Mouse (Mus musculus): ENCODE data around the gene Clasrp. TPM values are rescaled to one million over a fixed set of nuclear protein-coding genes. Genes with fewer than 3 reads are reported as not detected.

Gene Clasrp
- polyA plus RNA-seq, 1 experiment from 2014 or later: 41.3 TPM

DNA sequence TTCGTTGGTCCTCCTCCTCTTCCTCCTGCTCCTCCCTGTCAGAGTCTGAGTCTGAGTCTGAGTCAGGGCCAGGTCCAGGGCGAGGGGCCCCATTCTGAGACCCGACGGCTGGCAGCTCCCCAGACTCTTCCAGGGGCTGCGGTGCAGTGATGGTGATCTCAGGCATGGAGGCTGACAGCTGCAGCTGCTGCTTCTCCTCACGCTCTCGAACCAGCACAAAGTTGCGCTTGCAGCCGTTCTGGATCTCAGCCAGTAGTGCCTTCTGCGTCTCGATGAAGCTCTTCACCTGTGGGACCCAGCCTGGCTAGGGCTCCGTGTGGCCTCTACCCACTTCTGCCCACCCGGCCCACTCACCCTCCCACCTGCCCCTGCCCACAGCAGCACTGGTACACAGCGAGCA lies 72.0 kb downstream of the Clasrp start:
- no peak for DNase-seq (ENCODE audit: low spot score)

DNA sequence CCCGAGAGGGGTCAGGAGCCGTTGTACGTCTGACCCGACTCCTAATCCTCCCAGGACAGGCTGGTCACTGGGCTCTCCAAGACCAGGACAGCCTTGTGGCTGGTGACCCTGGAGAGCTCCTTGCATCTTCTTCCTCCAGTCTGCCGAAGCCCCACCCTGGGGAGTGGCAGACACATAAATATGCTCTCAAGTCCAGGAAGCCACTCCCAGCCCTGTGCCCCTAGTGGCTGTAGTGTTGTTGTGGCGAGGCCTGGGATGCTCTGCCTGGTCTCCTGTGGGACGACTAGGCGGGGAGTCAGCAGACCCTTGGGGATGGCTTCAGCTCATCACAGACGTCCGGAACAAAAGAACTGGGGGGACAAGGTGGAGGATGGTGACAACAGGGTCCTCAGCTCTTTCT lies 73.2 kb downstream of the Clasrp start:
- no peak for DNase-seq (ENCODE audit: low spot score)

Other genes starting within 250 kb of the Clasrp start
- gene Cd3eap, start 245.0 kb downstream of the Clasrp start, polyA plus RNA-seq (2015; fragmentation: Nextera tagmentation; extraction: Ambion mirVana): 15.8 and 18.7 TPM in 2 replicates
- 2.2 and 2.4 TPM in 2 replicates for gene Ppp1r13l, start 244.7 kb downstream of the Clasrp start, polyA plus RNA-seq (2015; fragmentation: Nextera tagmentation; extraction: Ambion mirVana)
- gene Ercc2, start 222.5 kb downstream of the Clasrp start, polyA plus RNA-seq (2015; fragmentation: Nextera tagmentation; extraction: Ambion mirVana): 14.3 and 15.1 TPM in 2 replicates
- 35.3 and 38.4 TPM in 2 replicates for gene Klc3, start 200.4 kb downstream of the Clasrp start, polyA plus RNA-seq (2015; fragmentation: Nextera tagmentation; extraction: Ambion mirVana)
- 3.6 and 7.0 TPM in 2 replicates for gene Ckm, start 199.7 kb downstream of the Clasrp start, polyA plus RNA-seq (2015; fragmentation: Nextera tagmentation; extraction: Ambion mirVana)
- gene Mark4, start 145.7 kb downstream of the Clasrp start, polyA plus RNA-seq (2015; fragmentation: Nextera tagmentation; extraction: Ambion mirVana): 6.7 and 9.0 TPM in 2 replicates
- 0.74 and 0.78 TPM in 2 replicates for gene Exoc3l2, start 141.2 kb downstream of the Clasrp start, polyA plus RNA-seq (2015; fragmentation: Nextera tagmentation; extraction: Ambion mirVana)
- 2.7 and 4.0 TPM in 2 replicates for gene Bloc1s3, start 96.1 kb downstream of the Clasrp start, polyA plus RNA-seq (2015; fragmentation: Nextera tagmentation; extraction: Ambion mirVana)
- gene Trappc6a, start 96.1 kb downstream of the Clasrp start, polyA plus RNA-seq (2015; fragmentation: Nextera tagmentation; extraction: Ambion mirVana): 86.5 and 92.5 TPM in 2 replicates
- gene Nkpd1, start 86.6 kb downstream of the Clasrp start, polyA plus RNA-seq (2015; fragmentation: Nextera tagmentation; extraction: Ambion mirVana): 0.24 and 0.42 TPM in 2 replicates
- 11.7 and 15.6 TPM in 2 replicates for gene Ppp1r37, start 41.4 kb downstream of the Clasrp start, polyA plus RNA-seq (2015; fragmentation: Nextera tagmentation; extraction: Ambion mirVana)
- 1.5 and 2.0 TPM in 2 replicates for gene Zfp296, start 27.2 kb downstream of the Clasrp start, polyA plus RNA-seq (2015; fragmentation: Nextera tagmentation; extraction: Ambion mirVana)
- 133 and 134 TPM in 2 replicates for gene Gemin7, start 26.9 kb downstream of the Clasrp start, polyA plus RNA-seq (2015; fragmentation: Nextera tagmentation; extraction: Ambion mirVana)
- 37.2 and 38.0 TPM in 2 replicates for gene Relb, start 25.0 kb upstream of the Clasrp start, polyA plus RNA-seq (2015; fragmentation: Nextera tagmentation; extraction: Ambion mirVana)
- 57.5 and 66.6 TPM in 2 replicates for gene Clptm1, start 60.5 kb upstream of the Clasrp start, polyA plus RNA-seq (2015; fragmentation: Nextera tagmentation; extraction: Ambion mirVana)
- gene Apoc2, start 73.5 kb upstream of the Clasrp start, polyA plus RNA-seq (2015; fragmentation: Nextera tagmentation; extraction: Ambion mirVana): 3.4 and 3.8 TPM in 2 replicates
- 0.59 TPM in 1 of 2 replicates, not detected in the other for gene Gm44805, start 76.9 kb upstream of the Clasrp start, polyA plus RNA-seq (2015; fragmentation: Nextera tagmentation; extraction: Ambion mirVana)
- gene Apoc4, start 77.0 kb upstream of the Clasrp start, polyA plus RNA-seq (2015; fragmentation: Nextera tagmentation; extraction: Ambion mirVana): 0.29 and 0.75 TPM in 2 replicates
- 21.1 and 21.3 TPM in 2 replicates for gene Apoc1, start 88.2 kb upstream of the Clasrp start, polyA plus RNA-seq (2015; fragmentation: Nextera tagmentation; extraction: Ambion mirVana)
- gene Apoe, start 94.7 kb upstream of the Clasrp start, polyA plus RNA-seq (2015; fragmentation: Nextera tagmentation; extraction: Ambion mirVana): 624 and 627 TPM in 2 replicates
- gene Tomm40, start 111.0 kb upstream of the Clasrp start, polyA plus RNA-seq (2015; fragmentation: Nextera tagmentation; extraction: Ambion mirVana): 132 and 140 TPM in 2 replicates
- 7.0 and 7.1 TPM in 2 replicates for gene Nectin2, start 146.0 kb upstream of the Clasrp start, polyA plus RNA-seq (2015; fragmentation: Nextera tagmentation; extraction: Ambion mirVana)
- gene Bcam, start 166.5 kb upstream of the Clasrp start, polyA plus RNA-seq (2015; fragmentation: Nextera tagmentation; extraction: Ambion mirVana): 29.7 and 30.9 TPM in 2 replicates
- 2.6 and 4.2 TPM in 2 replicates for gene Cblc, start 192.3 kb upstream of the Clasrp start, polyA plus RNA-seq (2015; fragmentation: Nextera tagmentation; extraction: Ambion mirVana)
- 9.5 and 13.1 TPM in 2 replicates for gene Bcl3, start 218.3 kb upstream of the Clasrp start, polyA plus RNA-seq (2015; fragmentation: Nextera tagmentation; extraction: Ambion mirVana)
- gene Gm19345, start 247.5 kb upstream of the Clasrp start, polyA plus RNA-seq (2015; fragmentation: Nextera tagmentation; extraction: Ambion mirVana): not detected in 2 replicates

Data from thymus, postnatal 0 days (tissue).